Mouse (Mus musculus) embryonic facial prominence, embryonic 10.5 days (tissue): ENCODE measurements around the gene Edem2. TPM values are rescaled to one million over a fixed set of nuclear protein-coding genes. Genes with fewer than 3 reads are reported as not detected.
A peak's percentile ranks its signal among the peaks of the same experiment; 100 is the strongest.
"Not testable (repeated sequence)": the region's sequence is repeated elsewhere in the genome, so short reads cannot be mapped to it uniquely, and the experiment has no call there.

Experiments
- DNase-seq: peaks from one replicate; pipeline ENCODE4 v3.0.0-alpha.2; 2017; ENCODE audit warnings: low spot score
- H3K27ac ChIP-seq: fragments of 300-500 bp; sonication (generic); replicated peaks from 2 replicates; pipeline ENCODE4 v1.5.1; 2016; ENCODE audit warnings: mild to moderate bottlenecking
- H3K27me3 ChIP-seq: fragments of 300-500 bp; sonication (generic); replicated peaks from 2 replicates; pipeline ENCODE4 v1.6.1; 2016; ENCODE audit warnings: low read depth, mild to moderate bottlenecking; ENCODE audit not compliant: poor library complexity, severe bottlenecking
- H3K36me3 ChIP-seq: fragments of 300-500 bp; sonication (generic); replicated peaks from 2 replicates; pipeline ENCODE4 v1.6.1; 2016; ENCODE audit warnings: mild to moderate bottlenecking, moderate library complexity
- H3K4me1 ChIP-seq: fragments of 300-500 bp; sonication (generic); 2 replicates; pipeline ENCODE4 v1.6.1; 2016
- H3K4me3 ChIP-seq: fragments of 300-500 bp; sonication (generic); 2 replicates; pipeline ENCODE4 v1.5.1; 2016; ENCODE audit warnings: mild to moderate bottlenecking, moderate library complexity
- H3K9me3 ChIP-seq: fragments of 300-500 bp; sonication (generic); 2 replicates; pipeline ENCODE4 v1.6.1; 2016; ENCODE audit warnings: mild to moderate bottlenecking
- WGBS: fragments of 180-500 bp; shearing (Covaris S2); methylation state at CpG from one replicate; pipeline ENCODE4 v1.1.7; 2016; 5-methylcytosine and 5-hydroxymethylcytosine counted together
- polyA plus RNA-seq: library from polyadenylated mRNA; unstranded; fragments of >200 nt; fragmentation: Nextera tagmentation; extraction: Ambion mirVana; gene quantifications from 2 replicates; pipeline ENCODE4 v1.2.1, GENCODE M21; 2016

Edem2 gene
- polyA plus RNA-seq, 1 experiment from 2014 or later = 27.0 TPM

DNA sequence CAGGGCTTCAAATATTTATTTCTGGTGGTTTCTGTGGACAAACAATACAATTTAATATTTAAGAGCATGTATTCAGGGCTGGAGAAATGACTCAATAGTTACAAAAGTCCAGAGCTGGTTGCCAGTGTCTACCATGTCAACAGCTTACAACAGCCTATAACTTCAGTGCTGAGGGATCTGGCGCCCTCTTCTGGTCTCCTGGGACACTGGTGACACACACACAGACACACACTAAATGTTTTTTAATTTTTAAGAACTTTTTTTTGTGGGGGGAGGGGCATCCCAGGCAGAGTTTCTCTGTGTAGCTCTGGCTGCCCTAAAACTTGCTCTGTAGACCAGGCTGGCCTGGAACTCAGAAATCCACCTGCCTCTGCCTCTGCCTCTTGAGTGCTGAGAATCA is 26.5 kb upstream of the Edem2 start:
- Histone ChIP-seq H3K9me3 (no peaks in the 10 kb centered on the region), H3K27me3 (peaks cover 26% of the 10 kb centered on the region), H3K36me3 (no peaks in the 10 kb centered on the region), H3K4me1 (peaks cover 9% of the 10 kb centered on the region), H3K4me3 (no peak overlapping the region), H3K27ac (no peak overlapping the region)
- DNase-seq = peak; percentile 44
- 0% methylated on average over 1 of the region's 1 CpGs for WGBS

DNA sequence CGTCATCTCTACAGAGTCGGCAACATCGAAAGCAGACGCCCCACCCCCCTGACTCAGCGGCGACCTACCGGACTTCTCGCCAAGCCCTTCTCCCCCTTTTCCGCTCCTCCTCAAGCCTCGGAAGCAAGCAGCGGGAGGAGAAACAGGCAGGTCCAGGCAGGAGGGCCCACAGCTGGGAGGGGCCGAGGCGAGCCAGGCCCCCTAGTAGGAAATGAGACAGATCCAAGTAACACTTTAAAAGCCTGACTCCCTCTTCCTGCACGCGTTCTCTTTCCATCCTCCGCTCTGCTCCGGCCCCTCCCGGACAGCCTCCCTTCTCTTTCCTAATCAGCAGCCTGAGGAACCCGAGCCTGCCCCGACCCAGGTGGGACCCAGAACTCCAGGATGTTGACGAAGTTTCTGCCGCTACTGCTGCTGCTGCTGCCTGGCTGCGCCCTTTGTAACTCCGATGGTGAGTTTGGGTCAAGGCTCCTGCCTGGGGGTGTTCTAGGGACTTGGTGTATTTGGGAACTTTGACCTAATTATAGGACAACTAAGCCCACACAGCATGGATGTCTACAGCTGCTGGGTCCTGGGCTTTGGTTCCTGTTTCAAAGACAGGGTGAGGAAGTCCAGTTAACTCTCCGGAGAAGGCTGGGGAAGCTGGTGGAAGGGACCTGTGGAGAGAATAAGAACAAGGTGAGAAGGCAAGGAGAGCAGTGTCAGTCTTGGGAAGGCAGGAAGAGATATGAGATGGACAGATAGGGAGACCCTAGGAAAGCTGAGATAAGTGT is 21.9 kb upstream of the Edem2 start, which contains the start of gene Procr:
TSS of gene Procr (plus strand) at position 104 of the 773 bp plus-strand sequence.
- 2% methylated on average over 25 of the region's 25 CpGs for whole genome bisulfite sequencing
- Histone ChIP-seq H3K36me3 (no peaks in the 10 kb centered on the region), H3K9me3 (no peaks in the 10 kb centered on the region), H3K27me3 (peaks cover 26% of the 10 kb centered on the region), H3K4me1 (peaks cover 11% of the 10 kb centered on the region), H3K4me3 (peak within 1 kb of the TSS; percentile 58), H3K27ac (0 out of 2 replicates have a peak within 1 kb of the TSS, but pooled peaks have one; percentile 21)
- DNase-seq = peak; percentile 66

DNA sequence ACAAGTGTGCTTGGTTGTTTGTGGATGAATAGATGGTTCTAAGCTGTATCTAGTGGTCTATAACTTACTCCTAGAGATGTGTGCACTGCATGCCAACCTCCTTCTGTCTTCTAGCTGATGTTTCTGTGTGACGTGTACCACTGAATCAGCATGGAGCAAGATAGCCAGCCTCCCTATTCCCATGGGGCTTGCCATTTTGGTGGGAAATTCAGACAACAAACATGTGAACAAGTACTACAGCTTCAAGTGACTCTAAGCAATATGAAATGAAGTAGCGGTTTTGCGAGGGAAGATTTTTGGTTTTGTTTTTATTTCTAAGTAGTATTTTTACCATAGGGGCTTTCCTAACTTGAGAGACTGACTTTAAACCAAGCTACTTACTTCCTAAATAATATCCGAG is 20.1 kb upstream of the Edem2 start:
- Histone ChIP-seq H3K36me3 (no peaks in the 10 kb centered on the region), H3K4me3 (no peak overlapping the region), H3K27me3 (peaks cover 26% of the 10 kb centered on the region), H3K9me3 (no peaks in the 10 kb centered on the region), H3K27ac (no peak overlapping the region), H3K4me1 (peaks cover 11% of the 10 kb centered on the region)
- DNase-seq = no peak
- WGBS = 85% methylated on average over 4 of the region's 4 CpGs

DNA sequence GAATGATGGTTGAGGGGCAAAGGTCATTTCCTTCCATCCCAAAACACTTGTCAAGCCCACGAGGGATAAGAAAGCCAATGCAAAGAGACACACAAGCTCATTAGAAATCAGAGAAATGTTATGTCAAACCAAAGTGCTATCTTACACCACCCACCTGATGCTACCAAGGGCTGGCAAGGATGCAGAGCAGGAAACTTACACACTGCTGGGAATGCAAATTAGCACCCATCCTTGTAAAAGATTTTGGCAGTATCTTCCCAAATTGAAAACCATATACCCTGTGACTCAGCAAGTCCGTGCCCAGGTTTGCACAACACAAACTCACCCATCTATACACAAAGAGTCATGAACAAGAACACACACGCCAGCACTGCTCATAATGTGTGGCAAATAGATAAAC is 16.2 kb upstream of the Edem2 start:
- Histone ChIP-seq H3K4me1 (no peaks in the 10 kb centered on the region), H3K27me3 (no peaks in the 10 kb centered on the region), H3K36me3 (no peaks in the 10 kb centered on the region), H3K4me3 (no peak overlapping the region), H3K27ac (no peak overlapping the region), H3K9me3 (no peaks in the 10 kb centered on the region)
- DNase-seq = no peak
- WGBS = 74% methylated on average over 3 of the region's 3 CpGs

DNA sequence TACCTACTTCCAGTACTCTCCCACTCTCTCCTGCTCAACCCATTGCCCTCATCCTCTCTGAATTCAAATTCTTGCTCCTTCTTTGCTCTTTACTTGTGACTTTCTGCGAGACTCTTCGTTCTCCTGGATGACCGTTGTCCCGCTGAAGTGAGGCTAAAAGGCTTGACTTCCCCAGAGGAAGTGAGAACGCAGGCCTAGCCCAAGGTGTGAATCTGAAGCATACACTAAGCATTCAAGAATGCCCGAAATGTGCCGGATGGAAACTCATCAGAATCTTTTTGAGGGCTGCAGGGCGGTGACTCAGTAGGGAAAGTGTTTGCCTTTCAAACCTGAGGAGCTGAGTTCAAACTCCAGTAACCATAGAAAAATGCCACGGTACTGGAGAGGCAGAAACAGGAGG is 14.1 kb upstream of the Edem2 start:
- WGBS = 86% methylated on average over 9 of the region's 9 CpGs
- H3K27me3 ChIP-seq = no peaks in the 10 kb centered on the region
- no peak for DNase-seq
- no peaks in the 10 kb centered on the region for H3K9me3 ChIP-seq
- H3K4me1 ChIP-seq = no peaks in the 10 kb centered on the region
- no peak overlapping the region for H3K27ac ChIP-seq
- no peaks in the 10 kb centered on the region for H3K36me3 ChIP-seq
- H3K4me3 ChIP-seq = no peak overlapping the region

DNA sequence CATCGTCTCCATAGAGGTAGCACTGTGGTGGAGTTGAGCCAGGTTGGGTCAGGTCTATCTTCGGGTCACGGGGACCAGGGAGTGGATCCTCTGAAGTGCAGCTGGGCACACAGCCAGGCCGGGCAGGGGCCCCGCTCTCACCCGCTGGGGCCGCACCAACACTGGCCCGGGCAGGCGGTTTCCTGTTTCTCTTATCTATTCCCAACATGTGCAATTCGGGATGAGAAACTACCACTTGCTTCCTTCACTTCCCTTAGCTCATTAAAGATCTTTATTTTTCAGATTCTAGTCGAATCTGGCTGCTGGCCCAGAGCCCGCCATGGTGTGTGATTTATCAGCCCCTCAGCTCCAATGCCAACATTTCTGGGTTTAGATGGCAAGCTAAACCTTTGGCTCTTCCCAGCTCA is 13.7 kb upstream of the Edem2 start:
- no peaks in the 10 kb centered on the region for H3K36me3 ChIP-seq
- WGBS = 86% methylated on average over 12 of the region's 12 CpGs
- H3K9me3 ChIP-seq = no peaks in the 10 kb centered on the region
- no peak overlapping the region for H3K27ac ChIP-seq
- no peaks in the 10 kb centered on the region for H3K4me1 ChIP-seq
- DNase-seq = no peak
- no peak overlapping the region for H3K4me3 ChIP-seq
- no peaks in the 10 kb centered on the region for H3K27me3 ChIP-seq

DNA sequence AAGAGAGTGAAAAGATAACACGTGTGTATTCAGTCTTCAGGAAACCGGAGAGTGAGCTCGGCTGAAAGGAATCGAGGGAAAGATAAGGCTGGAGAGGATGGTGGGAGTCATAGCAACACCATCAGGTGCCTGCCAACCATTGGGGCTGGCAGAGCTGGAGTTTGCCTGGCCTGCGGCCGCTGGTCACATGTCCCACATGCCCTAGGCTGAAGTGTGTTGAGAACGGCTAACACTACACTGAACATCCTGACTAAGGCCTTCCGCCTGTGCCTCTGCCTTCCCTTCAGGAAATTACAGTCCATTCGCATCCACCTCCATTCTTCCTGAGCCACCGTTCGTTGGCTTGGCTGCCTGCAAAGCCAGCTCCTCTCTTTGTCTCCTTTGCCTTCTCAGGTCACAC is 12.9 kb upstream of the Edem2 start:
- Histone ChIP-seq H3K36me3 (no peaks in the 10 kb centered on the region), H3K9me3 (no peaks in the 10 kb centered on the region), H3K4me1 (no peaks in the 10 kb centered on the region), H3K27me3 (no peaks in the 10 kb centered on the region), H3K4me3 (no peak overlapping the region), H3K27ac (no peak overlapping the region)
- no peak for DNase-seq
- 87% methylated on average over 11 of the region's 11 CpGs for WGBS

DNA sequence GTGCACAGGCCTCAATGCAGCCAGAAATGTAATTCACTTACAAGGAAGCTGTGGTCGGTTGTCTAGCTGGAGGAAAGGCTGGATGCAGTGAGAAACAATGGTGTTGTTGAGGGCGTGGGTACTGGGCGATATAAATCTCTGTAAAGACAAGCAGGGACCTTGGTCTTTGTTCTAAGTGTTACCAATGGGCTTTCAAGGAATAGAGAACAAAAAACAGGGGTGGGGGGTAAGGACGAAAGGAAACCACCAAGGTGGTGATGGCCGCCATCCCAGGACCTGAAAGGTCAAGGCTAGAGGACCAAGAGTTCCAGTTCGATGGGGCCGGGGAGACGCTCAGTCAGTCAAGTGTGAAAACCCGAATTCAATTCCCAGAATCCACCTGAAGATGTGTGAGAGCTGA is 8.5 kb upstream of the Edem2 start:
- H3K27ac ChIP-seq = no peak overlapping the region
- H3K27me3 ChIP-seq = no peaks in the 10 kb centered on the region
- H3K4me1 ChIP-seq = no peaks in the 10 kb centered on the region
- WGBS = 77% methylated on average over 9 of the region's 9 CpGs
- no peak for DNase-seq
- H3K9me3 ChIP-seq = no peaks in the 10 kb centered on the region
- H3K36me3 ChIP-seq = no peaks in the 10 kb centered on the region
- H3K4me3 ChIP-seq = no peak overlapping the region

DNA sequence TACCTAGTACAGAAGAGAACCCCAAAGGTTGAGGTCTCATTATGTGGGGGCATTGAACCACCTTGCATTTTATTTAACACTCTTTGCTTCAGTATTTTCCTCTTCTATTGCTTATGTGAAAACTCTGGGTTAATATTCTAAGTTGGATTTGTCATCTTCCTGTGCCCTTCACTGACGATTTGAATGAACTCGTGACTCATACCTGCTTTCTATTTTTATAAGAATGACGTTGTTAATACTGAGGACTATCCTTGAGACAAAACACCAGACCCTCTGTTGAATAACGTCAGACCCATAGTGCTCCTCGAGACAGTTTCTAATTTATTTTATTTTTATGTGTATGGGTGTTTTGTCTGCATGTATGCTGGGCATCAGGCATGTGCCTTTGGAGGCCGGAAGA is 7.7 kb upstream of the Edem2 start:
- Histone ChIP-seq H3K9me3 (no peaks in the 10 kb centered on the region), H3K27me3 (no peaks in the 10 kb centered on the region), H3K4me1 (no peaks in the 10 kb centered on the region), H3K4me3 (no peak overlapping the region), H3K27ac (no peak overlapping the region), H3K36me3 (no peaks in the 10 kb centered on the region)
- DNase-seq = no peak
- 82% methylated on average over 6 of the region's 6 CpGs for WGBS

DNA sequence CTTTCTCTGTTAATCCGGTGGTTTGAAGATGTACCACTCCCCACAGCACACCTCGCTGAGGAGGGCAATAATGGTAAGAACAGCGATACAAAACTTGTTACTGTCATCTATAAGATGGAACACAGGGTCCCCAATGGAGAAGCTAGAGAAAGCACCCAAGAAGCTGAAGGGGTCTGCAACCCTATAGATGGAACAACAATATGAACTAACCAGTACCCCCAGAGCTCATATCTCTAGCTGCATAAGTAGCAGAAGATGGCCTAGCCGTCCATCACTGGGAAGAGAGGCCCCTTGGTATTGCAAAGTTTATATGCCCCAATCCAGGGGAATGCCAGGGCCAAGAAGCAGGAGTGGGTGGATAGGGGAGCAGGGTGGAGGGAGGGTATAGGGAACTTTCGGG is 6.5 kb upstream of the Edem2 start, which contains the start of gene Gm17581:
TSS of gene Gm17581 (minus strand) at position 101 of the 400 bp plus-strand sequence.
- 85% methylated on average over 5 of the region's 5 CpGs for WGBS
- not testable (repeated sequence) for H3K27me3 ChIP-seq, H3K9me3 ChIP-seq, H3K36me3 ChIP-seq, DNase-seq, H3K27ac ChIP-seq, H3K4me1 ChIP-seq, H3K4me3 ChIP-seq

DNA sequence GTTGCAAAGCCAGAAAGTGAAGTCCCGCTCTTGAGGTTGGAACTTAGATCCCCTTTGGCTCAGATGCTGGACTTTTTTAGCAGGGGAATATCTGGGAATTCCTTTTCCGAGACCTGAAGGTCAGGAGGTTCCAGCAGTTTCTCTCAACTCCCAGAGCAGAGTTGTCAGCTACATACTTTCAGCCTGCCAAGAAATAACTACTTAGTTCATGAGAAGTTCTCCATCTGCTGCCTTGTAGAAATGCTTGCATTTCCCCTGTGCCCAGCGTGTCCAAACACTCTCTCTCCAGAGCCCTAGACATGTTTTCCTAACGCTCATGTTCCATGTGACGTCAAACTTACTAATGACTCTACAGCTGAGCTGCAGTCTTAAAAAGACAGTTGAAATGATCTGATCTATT is 5.8 kb upstream of the Edem2 start:
- DNase-seq = no peak
- H3K36me3 ChIP-seq = no peaks in the 10 kb centered on the region
- no peaks in the 10 kb centered on the region for H3K4me1 ChIP-seq
- WGBS = 80% methylated on average over 5 of the region's 5 CpGs
- H3K27ac ChIP-seq = no peak overlapping the region
- H3K27me3 ChIP-seq = no peaks in the 10 kb centered on the region
- no peak overlapping the region for H3K4me3 ChIP-seq
- no peaks in the 10 kb centered on the region for H3K9me3 ChIP-seq

DNA sequence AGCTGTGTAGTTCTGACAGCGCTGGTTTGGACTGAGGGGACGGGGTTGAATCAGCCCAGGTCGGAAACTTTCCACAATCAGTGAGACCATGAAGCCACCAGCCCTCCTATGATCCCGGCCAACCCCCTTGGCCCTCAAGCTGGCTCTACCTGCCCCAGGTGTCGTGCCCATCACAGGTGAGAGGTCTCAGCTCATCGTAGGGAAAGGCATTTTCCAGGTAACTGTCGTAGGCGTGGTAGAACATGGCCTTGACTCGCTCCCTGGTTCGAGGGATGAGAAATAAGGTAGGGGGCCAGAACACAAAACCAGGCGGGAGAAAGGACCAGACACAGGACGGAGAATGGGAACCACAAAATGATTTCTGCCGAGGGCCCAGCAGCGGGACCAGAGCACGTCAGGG is 533 bp downstream of the Edem2 start:
- peaks cover 8% of the 10 kb centered on the region for H3K4me1 ChIP-seq
- peak overlapping the region; percentile 61 for H3K27ac ChIP-seq
- H3K36me3 ChIP-seq = no peaks in the 10 kb centered on the region
- H3K4me3 ChIP-seq = peak overlapping the region; percentile 82
- H3K27me3 ChIP-seq = no peaks in the 10 kb centered on the region
- DNase-seq = no peak
- 5% methylated on average over 15 of the region's 15 CpGs for WGBS
- H3K9me3 ChIP-seq = no peaks in the 10 kb centered on the region

DNA sequence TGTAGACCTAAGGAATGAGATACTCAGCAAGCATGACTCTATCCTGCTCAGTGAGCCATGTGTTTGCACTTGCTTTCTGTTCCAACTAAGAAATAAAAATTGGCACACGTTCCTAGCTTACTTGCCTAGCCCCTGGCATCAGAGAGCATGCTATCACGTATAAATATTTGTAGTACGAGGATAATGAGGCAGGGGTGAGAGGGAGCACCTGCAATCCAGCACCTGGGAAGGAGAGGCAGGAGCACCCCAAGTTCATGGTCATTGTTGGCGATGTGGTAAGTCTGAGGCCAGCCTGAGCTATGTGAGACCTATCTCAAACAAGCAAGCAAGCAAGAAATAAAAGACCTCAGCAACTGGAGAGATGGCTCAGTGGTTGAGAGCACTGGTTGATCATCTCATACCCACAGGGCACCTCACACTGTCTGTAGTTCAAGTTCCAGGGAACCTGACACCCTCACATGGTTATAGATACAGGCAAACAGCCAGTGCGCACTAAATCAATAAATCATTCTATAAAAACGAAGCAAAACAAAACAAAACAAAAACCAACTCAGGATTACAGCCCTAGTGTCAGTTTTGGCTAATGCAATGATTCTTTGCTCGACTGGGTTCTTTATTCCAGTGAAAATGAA is 1.4 kb downstream of the Edem2 start:
- Histone ChIP-seq H3K27me3 (no peaks in the 10 kb centered on the region), H3K4me1 (peaks cover 8% of the 10 kb centered on the region), H3K36me3 (peaks cover 2% of the 10 kb centered on the region), H3K9me3 (no peaks in the 10 kb centered on the region), H3K27ac (no peak overlapping the region), H3K4me3 (peak overlapping the region; percentile 82; the same call in 1 of the 2 replicates)
- WGBS = 81% methylated on average over 7 of the region's 7 CpGs
- no peak for DNase-seq
